Mouse (Mus musculus): ENCODE results near the gene Csnk2a1.

Gene Csnk2a1

DNA sequence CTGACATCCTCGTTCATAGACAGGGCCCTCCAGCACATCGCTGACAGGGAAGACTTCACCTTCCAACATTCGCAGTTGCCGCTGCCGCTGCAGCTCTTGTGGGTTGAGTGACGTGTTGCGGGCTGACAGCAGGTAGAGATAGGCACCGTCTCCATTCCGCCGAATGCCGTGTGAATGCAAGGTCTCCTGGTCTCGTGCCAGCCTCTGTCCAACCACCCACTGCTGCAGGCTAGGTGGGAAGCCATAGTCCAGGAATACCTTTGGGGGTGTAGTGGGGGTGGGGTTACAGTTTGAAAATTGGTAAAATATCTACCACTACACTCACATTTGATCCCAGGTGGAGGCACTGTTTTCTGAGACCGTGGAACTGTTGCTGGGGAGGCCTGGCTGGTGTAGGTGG is 99.5 kb downstream of the Csnk2a1 start:
- DNase-seq (ENCODE audit: low spot score), result no peak

DNA sequence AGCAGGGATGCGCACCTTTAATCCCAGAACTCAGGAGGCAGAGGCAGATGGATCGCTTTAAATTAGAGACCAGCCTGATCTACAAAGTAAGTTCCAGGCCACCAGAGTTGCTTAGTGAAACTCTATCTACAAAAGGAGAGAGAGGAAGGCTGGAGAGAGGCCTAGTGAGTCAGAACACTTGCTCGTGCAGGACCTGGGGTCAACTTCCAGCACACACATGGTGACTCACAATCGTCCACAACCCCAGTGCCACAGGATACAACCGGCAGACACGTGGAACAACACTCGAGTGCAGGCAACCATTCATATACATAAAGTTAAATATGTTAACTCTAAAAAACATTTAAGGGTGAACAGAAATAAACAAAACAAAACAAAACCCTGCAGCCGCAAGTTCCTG is 100.0 kb downstream of the Csnk2a1 start:
- no peak for DNase-seq (ENCODE audit: low spot score)

DNA sequence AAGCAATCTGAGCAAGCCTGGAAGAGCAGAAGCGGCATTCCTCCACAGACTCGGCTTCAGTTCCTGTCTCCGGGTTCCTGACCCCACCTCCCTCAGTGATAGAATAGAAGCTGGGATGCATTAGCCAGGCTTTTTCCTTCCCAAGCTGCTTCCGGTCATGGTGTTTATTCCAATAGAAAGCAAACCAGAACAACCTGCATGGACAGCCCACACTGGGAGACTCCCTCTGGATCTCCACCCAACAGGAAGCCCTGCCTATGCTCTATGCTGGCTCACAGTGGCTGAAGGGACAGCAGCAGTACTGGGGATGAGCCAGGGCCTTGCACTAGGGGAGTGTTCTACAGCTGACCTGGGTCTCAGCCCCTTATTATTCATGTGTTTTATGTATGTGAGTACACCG is 101.3 kb downstream of the Csnk2a1 start:
- no peak for DNase-seq (ENCODE audit: low spot score)

DNA sequence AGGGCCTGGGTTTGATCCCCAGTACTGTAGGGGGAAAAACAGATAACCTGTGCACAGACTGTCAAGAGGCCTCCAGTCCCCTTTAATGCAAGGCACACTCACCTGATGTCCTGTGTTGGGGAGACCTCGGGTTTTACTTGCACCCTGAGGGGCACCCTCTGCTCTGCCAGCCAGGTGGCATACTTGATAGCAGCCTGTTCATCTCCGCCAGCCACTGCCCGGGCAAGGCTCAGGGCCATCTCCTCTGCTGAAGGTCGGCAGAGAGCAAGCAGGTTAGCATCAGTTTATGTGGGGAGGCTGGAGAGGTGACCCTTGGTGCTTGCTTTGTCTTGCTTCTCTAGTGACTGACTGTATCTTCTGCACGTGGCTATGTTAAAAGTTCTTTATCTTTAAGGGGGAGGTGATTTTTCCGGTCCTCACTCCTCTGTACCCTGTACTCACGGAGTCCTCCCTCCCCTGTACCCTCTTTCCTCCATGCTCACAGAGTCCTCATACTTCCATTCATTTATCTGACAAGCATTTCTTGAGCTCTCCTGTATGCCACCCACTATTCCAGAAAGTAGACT is 104.3 kb downstream of the Csnk2a1 start:
- peak; percentile 19 for DNase-seq (ENCODE audit: low spot score)
